Mouse (Mus musculus) bone marrow, adult 2 months (tissue): ENCODE measurements at regions not wholly inside any gene's neighbourhood (a gene's known extent, or its start where the extent isn't known, plus 50 kb on each side); places are given as distances from the start of the nearest gene placed in this dataset.
A peak's percentile ranks its signal among the peaks of the same experiment; 100 is the strongest.

Experiments used
- CTCF ChIP-seq: fragments of 200-500 bp; IDR thresholded peaks from 2 replicates; pipeline ENCODE4 v1.5.1; 2011; ENCODE audit warnings: low read length, control low read depth; ENCODE audit not compliant: control insufficient read depth, insufficient read depth
- POLR2A ChIP-seq: fragments of 200-500 bp; IDR thresholded peaks from 2 replicates; pipeline ENCODE4 v1.6.1; 2011; ENCODE audit warnings: low read depth, mild to moderate bottlenecking, control low read depth, low read length, borderline replicate concordance; ENCODE audit not compliant: control insufficient read depth

DNA sequence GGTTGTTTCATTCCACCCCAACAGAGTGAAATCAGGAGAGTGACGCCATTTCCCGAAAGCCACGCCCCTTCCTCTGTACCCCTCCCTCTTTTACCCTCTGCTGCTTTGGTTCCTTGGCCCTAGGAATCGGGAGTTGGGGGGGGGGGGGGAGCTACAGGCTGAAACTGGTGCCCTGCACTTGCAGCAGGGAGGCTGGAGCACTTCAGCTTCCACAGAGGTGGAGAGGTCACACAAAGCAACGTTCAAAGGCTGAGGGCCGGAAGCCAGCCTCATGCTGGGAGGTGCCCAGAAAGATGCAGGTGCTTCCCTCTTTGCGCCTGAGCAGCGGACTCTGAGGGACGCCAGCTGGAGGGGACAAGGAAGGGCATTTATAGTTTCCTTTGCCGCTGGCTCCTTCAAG lies 69.1 kb upstream of the Rapgef5 start:
- TF ChIP-seq CTCF (no peak), POLR2A (peak; percentile 47; the same call in 1 of the 2 replicates)
